Mouse (Mus musculus): ENCODE measurements around the gene Kazn. TPM values are rescaled to one million over a fixed set of nuclear protein-coding genes. Genes with fewer than 3 reads are reported as not detected.

Gene Kazn
- total RNA-seq, 2 experiments from 2014 or later = 5.2 to 5.9 TPM

DNA sequence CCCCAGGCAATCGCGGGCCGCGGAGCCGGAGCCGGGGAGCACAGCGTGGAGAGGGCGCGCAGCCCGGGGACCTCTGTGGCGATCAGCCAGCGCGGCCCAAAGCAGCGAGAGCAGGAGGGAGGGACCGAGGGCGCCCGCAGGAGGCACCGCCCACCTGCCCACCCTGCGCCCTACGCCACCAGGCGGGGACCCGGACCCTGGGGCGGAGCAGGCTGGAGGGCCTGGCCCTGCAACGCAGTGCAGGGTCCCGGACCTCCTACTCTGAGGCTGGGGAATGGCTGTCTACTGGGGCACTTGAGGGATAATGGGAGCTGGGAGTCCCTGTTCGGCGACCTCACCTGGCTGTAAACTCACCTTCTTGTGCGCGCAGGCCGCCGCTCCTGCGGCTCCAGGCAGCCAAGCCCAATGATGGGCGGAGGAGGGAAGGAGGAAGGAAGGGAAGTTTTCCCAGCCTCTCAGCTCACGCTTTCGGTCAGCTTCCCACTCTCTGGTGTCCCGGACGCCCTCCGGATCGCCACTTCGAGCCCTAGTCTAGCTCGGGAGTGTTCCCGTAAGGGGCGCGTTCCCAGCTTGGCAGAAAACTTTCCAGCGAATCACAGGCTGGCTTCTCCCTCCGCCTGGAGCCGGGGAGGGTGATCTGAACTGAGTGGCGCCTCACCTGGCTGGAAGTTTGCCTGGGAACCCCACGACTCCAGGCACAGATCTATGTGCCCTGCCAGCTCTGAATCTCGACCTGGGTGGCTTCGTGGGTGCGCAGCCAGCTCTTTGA is 154.9 kb downstream of the Kazn start, which contains the start of gene Tmem51:
Tmem51 (minus strand) TSS at position 174 of the 769 bp plus-strand sequence.
- peak; percentile 68 for DNase-seq
- intact Hi-C loops (cut with DNase I) = no loop called here

DNA sequence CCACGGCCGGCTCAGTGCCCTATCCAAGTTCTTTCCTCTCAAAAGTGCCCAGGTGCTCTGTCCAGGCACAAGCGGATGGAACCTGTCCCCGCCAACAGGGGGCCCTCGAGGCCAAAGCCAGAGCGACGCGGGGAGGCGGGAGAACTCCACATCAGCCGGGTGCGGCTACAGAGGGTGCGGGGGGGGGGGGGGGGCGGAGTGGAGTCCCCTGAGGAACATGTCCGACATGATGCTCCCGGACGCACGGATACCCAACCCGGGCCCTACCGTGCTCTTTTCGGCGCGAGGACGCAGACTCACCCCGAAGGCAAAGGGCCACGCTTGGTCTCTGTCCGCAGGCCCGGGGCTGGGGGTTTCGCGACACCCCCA is 155.5 kb downstream of the Kazn start:
- intact Hi-C loops (cut with DNase I) = loop anchor here (2.0 kb wide), 1 partner anchor 13 kb away; no protein-coding TSS in a partner anchor
- peak; percentile 84 to 85 for DNase-seq

DNA sequence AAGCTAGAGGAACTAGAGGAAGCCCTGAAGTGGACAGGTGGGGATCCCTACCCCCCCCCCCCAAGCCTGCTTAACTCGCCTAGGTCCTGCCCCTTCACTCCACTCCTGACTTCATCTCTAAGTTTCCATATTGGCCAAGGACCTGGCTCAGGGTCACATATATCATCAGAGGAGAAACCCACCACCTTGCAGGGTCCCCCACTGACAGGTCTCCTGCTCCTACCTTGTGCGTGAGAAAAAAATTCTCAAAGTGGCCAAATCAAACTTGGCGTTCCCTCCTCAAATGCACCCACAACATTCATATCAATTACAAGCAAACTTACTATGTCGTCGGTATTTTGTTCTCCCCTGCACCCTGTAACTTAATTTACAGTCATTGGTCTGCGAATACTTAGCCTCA is 156.0 kb downstream of the Kazn start:
- no peak for DNase-seq
- intact Hi-C loops (cut with DNase I) = loop anchor here (2.0 kb wide), 1 partner anchor 14 kb away; no protein-coding TSS in a partner anchor

DNA sequence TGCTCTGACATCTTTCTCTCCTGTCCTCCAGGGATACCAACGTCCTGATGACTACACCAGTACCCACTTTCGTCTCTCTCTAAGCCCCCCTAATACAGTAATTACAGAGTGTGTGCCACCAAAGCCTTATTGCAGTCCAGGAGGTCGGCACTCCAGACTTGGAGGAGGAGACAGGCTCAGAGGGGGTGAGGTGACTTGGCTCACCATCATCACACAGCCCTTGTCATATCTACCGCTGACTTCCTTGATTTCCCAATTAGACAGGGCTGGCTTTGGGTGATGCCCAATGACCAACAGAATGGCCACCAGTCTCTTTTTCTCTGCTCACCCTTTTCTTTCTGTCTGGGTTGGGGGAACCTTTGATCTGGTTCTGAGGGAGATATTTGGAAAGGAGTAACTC is 156.5 kb downstream of the Kazn start:
- intact Hi-C loops (cut with DNase I) = loop anchor here (2.0 kb wide), 1 partner anchor 14 kb away; no protein-coding TSS in a partner anchor
- no peak for DNase-seq

DNA sequence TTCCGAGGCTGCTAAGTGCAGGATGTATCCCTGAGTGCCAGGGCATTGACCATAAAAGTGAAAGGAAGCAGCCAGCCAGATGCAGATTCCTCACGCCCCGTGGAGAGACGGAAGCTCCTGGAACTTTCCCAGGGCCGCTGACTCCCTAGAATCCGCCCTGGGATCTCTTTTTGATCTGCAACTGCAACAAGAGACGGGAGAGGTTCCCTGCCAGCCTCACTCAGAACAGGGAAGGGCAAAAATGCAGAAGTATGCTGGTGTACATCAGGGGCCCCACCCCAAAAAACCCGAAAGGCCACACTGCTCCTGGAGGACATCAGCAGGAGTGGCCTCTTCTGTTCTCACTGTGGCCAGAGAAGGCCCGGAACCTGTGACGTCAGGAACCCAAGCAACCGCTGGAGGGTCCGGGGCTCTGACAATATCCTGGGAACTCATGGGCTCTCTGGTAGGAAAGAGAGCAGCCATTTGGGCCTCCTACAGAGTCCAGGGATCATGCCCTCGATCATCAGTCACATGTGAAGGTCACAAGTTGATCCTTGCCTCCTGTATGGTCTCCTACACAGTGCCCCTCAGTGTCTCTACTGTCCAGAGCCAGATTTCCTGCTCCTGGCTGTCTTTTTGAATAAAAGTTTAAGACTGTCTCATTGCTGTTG is 157.4 kb downstream of the Kazn start:
- peak; percentile 51 to 64 for DNase-seq
- intact Hi-C loops (cut with DNase I) = loop anchor here (2.0 kb wide), 1 partner anchor 15 kb away; no protein-coding TSS in a partner anchor

DNA sequence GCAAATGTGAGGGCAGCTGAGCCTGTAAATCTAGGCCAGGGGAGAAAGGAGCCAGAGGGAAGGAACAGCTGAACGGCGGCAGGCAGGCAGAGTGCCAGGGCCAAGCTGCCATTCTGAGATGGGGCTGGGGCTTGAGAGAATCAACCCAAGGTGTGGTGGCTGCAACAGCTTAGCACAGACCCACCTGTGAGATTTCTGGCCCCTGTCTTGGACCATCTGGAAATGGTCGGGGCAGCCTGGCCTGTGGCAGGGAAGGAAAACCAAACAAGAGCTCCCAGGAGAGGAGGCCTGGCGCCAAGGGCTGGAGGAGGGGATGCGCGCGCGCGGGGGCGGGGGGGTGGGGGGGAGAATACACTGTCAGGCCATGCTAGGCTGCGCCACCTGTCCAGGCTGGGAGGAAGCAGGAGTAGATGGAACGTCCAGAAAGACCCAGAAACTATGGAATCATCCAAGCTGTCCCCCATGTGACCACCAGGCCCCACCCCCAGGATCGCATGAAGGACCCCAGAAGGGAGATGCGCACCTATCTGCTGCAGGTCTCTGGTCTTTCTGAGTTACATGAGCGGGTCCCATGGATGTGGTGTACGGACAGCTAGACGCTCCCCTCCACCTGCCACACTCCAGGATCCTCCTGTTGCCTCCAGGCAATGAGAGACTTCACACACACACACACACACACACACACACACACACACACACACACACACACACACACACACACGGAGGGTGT is 158.1 kb downstream of the Kazn start:
- DNase-seq = peak; percentile 46 to 54
- intact Hi-C loops (cut with DNase I) = no loop called here

DNA sequence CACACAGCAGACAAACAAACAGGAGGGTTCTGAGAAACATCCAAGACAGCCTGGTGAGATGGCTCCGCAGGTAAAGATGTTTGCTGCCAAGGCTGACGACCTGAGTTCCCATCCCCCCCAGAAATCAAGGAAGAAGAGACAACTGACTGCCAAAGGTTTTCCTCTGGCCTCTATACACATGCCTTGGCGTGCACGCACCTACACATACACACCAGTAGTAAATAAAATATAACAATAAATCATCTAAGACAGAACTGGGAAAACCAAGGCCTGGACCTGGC is 158.8 kb downstream of the Kazn start:
- no peak for DNase-seq
- intact Hi-C loops (cut with DNase I) = no loop called here

DNA sequence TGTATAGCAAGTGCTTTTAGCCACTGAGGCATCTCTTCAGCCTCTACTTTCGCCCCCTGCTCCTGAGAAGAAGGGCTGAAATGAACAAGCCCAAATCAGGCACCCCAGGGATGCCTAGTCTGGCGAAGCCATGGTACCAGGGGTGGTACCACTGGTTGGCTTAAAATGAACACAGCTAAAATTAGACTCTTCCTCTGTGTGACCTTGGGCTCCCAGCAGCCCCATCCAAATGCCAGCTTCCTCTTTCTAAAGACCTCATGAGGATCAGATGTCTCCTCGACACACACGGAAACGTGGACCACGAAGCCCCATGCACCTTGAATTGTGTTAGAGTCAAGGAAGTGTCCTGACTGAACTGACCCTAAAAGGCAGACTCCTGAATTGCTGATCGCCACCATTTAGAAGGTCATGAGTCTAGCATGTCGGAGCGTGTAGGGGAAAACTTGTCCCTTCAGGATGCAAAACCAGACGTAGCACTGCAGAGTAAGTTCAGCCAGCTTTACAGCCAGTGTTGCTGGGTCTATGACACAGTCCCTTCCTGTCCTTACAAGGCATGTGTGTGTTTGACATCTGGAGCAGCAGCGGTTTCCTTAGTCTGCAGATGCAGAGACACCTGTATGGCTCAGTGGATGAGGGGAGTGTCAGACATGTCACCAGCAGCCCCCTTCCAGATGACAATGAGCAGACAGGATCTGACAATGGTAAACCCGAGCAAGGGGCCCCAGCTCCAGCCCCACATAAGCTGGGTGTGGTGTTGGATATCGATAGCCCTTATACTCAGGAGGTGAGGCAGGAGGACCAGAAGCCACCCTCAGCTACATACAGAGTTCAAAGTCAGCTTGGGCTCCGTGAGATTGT is 159.3 kb downstream of the Kazn start:
- DNase-seq = no peak
- intact Hi-C loops (cut with DNase I) = no loop called here

DNA sequence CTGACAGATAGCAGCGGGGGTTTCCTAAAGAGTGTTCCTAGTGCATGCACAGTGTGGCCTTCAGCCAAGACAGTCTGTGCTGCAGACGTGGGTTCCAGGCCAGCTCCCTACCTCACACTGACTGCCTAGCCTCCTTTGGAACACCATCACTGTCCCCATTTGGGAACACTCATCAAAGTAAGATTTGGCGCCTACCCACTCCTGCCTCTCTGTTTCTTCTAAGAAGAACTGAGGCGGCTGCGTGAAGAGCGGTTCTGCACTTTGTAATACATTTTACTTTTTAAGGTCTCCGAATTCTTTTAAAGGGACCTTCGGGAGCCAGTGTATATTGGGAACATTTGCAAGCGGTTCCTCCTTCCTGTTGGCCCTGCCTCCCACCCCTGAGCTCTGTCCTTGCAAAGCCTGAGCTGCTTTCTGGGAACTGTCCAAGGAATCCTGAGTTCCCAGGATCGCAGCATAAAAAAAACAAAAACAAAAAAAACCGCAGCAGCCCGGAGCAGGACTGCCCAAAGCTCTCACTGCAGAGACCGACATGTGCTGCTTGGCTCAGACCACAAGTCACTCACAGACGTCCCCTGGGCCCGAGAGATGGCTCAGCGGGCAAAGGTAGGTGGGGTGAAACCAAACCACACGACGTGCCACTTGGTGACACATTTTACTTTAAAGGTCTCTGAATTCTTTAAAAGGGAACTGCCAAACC is 161.5 kb downstream of the Kazn start:
- intact Hi-C loops (cut with DNase I) = no loop called here
- DNase-seq = peak; percentile 59 to 63

DNA sequence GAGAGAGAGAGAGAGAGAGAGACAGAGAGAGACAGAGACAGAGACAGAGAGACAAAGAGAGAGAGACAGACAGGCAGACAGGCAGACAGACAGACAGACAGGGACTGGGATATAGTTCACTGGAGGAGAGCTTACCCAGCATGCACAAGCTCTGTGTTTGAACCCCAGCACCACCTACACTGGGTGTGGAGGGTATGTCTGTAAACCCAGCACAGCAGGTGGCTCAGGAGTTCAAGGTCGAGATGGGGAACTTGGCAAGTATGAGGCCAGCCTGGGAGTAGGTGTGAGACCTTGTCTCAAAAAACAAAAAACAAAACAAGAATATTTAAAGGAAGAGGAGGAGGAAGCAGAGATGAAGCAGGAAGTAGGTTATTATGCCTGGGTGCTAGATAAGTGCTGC is 162.3 kb downstream of the Kazn start:
- intact Hi-C loops (cut with DNase I) = no loop called here
- no peak for DNase-seq

DNA sequence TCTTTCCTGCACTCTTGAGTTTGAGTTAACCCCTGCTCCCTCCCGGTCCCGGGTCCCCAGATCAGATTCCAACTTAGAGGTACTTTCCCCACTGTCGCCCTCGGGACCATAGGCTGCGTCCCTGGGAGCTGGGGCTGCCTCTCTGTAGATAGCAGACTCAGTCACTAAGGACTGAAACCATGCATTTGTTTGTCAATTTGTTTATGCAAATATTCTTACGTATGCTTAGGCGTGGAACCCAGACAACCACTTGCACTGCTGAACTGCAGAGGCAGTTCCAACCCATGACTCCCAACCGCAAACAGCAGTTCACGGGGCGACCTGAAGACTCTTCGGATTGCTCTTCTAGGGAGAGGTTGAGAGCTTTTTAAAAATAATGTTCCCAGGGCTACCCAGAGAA is 163.3 kb downstream of the Kazn start:
- intact Hi-C loops (cut with DNase I) = no loop called here
- no peak for DNase-seq

DNA sequence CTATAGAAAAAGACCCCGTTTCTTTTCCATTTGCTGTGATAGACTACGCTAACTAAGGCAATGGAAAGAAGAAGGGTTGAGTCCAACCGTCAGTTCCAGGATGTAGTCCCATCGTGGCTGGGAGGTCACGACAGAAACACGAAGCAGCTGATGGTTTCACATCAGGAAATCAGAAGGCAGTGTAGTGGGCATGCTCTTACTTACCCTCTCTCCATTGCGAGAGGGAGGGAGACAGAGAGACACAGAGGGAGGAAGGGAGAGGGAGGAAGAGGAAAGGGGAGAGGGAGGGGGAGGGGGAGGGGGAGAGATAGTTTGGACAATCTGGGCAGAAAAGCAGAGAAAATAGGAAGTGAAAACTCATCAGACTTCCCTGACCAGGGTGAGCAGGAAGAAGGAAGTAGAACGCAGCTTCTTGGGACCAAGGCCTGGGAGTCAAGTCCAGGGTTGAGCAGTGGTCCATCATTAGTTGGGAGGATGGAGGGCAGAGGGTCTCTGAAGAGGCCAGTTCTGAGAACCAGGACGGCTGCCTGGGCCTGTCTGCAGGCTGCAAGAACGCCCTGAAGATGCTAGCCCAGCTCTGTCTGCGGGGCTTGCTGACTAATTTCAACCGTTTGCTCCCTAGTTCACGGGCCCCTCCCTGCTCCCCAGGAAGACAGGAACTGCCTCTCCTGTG is 165.0 kb downstream of the Kazn start:
- intact Hi-C loops (cut with DNase I) = no loop called here
- DNase-seq = no peak

DNA sequence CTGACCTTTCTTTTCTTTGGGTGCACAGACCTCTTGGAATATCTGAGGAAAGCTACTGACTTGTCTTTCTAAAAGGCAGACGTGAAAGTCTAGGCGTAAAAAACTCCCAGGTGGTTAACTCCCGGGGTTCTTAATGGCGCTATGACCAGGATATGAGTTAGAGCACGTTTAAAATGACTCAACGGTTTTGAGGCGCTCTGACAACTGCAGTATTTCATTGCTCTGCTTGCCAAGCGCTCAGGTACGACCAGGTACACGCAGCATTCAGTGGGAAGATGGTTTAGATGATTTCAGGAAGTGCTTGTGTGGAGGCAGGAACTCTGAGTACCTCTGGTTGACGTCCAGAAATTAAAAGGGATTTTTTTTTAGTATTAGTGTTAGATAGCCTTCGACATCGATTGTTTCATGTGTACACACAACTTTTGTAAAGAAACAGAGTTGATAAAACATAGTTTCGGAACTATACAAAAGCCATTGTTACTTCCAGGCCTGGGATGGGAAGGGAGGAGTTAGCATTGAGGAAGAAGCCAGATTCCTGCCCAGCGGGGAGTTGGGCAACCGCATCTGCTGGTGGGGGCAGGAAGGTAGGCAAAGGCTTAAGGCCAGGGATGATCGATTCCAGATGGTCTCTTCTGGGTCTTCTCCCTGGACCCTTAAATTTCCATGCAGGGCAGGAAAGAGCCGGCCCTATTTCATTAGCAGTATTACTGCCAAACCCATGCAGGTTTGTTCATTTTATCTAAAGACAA is 167.8 kb downstream of the Kazn start:
- intact Hi-C loops (cut with DNase I) = no loop called here

DNA sequence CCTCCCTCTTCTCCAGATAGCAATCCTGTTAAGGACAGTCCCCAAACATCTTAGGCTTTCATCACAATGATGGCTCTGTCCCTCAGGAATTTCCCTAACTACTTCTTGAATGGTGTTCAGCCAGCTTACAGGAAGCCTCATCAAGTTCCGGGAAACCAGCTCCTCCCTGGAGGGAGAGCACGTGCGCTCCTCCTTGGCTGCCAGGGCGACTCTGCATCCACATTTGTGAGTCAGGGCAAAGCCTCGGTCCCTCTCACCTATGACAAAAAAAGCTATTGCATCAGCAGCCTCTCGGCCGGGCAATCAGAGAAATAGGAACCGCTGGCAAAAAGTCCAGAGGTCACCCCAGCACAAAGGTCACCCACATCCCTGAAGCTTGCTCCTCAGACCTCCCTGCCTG is 168.4 kb downstream of the Kazn start:
- no peak for DNase-seq
- intact Hi-C loops (cut with DNase I) = no loop called here

More for the DNA sequence above, 167.8 kb downstream of the Kazn start:
- no peak for DNase-seq

DNA sequence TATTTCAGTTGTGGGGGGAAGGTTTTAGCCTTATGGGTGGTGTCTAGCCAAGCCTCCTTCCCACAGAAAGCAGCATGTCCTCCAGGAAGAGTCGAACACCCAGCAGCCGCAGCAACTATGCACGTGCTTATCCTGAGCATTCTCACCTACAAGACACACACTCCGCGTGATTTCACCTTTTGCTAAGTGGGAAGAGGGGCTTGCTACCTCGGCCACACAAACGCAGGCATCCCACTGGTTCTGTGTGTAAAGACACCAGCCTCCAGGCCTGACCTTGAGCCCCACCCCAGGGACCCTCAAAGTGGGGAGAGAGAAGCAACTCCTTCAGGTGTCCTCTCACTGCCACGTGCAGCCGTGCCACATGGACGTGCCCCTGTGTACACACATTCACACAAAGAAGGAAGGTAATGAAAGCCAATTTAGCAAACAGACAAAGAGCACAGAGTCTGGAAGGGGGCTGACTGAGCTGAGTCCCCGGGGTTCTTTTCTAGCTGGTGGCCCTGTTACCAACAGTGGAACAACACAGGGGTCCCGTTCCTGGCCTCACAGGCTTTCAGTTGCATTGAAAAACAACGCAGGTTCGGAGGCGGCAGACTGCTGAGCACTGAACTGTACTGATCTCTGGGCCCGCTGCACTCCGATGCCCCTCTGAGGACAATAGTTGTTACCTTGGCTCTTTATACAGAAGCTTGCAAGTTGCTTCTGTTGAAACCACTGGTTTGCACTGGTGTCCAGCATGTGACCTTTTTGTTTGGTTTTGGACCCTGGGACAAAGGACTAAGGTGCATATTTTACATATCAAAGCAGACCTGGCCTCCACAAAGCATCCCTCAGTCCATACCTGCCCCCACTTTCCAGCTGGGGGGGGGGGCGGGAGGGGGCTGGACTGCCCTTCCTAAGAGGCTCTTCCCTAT is 170.0 kb downstream of the Kazn start:
- intact Hi-C loops (cut with DNase I) = no loop called here
- no peak for DNase-seq

DNA sequence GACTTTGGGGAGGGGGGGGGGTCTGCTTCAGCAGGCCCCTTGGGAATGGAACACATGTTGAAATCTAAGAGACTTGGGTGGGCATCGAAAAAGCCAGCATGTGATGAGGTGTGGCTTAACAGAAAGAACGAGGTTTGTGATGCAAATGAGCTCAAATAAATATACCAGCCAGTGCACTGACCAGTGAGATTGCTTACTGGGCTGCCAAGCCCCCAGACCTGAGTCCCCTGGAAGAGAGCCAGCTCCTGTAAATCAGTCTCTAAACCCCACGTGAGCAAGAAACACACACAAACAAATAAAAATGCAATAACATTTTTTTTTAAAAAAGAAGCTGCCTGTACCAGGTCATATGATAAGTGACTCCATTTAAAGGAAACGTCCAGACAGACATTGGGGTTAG is 172.6 kb downstream of the Kazn start:
- intact Hi-C loops (cut with DNase I) = no loop called here
- no peak for DNase-seq

DNA sequence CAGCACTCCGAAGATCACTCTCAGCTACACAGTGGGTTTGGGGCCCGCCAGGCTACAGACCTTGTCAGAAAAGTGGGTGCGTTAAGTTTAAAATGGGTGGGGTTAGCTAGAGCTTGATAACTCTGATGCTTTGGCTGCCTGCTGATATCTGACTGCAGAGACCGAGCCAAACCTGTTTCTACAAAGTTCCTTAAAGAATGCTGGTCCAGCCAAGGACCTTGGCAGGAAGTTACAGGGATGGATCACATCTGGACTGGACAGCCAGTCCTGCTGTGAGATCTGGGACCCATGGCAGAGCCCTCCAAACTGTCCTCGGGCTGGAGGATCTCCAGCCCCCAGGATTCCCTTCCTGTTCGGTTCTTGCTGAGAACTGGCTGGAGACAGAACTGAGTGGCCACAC is 173.4 kb downstream of the Kazn start:
- peak; percentile 49 for DNase-seq
- intact Hi-C loops (cut with DNase I) = no loop called here

DNA sequence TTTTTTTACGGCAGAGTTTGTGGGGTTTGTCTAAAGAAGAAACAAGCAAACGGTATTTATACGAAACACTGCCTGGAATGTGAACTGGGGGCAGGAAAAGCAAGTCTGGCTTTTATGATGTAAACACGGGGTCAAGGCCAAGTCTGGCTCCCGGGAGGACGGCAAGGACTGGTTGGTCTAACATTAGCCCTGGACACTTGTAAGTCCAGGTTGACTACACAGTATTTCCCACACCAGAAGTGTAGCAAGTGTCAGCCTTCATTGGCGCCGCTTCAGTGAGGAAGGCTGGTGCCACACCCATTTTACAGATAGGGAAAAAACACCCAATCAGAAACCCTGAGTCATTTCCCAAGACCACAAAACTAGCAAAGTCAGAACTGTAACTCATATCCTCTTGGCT is 173.9 kb downstream of the Kazn start:
- intact Hi-C loops (cut with DNase I) = no loop called here
- DNase-seq = peak; percentile 50 to 59
